Mouse (Mus musculus): ENCODE data around the gene Cd28. TPM values are rescaled to one million over a fixed set of nuclear protein-coding genes. Genes with fewer than 3 reads are reported as not detected.
A peak's percentile ranks its signal among the peaks of the same experiment; 100 is the strongest.

Cd28 gene
- polyA plus RNA-seq, 1 experiment: 0.58 TPM

GRCm38 (mm10) chr1:60748936-60749335 lies 32.3 kb downstream of the Cd28 start:
- 81% methylated on average over 4 of the region's 4 CpGs for WGBS
- no peak for DNase-seq (ENCODE audit: low read depth, low spot score)

- 81% methylated on average over 5 of the region's 5 CpGs for WGBS
- no peak for DNase-seq (ENCODE audit: low read depth, low spot score)
These were observed 32.8 kb downstream of the Cd28 start for GRCm38 (mm10) chr1:60749346-60749840.

- DNase-seq (ENCODE audit: low read depth, low spot score): no peak
- 82% methylated on average over 6 of the region's 6 CpGs for WGBS
These were observed 33.7 kb downstream of the Cd28 start for GRCm38 (mm10) chr1:60750201-60750765.

GRCm38 (mm10) chr1:60751011-60751410 lies 34.4 kb downstream of the Cd28 start:
- 90% methylated on average over 4 of the region's 4 CpGs for WGBS
- no peak for DNase-seq (ENCODE audit: low read depth, low spot score)

GRCm38 (mm10) chr1:60752986-60753385 lies 36.4 kb downstream of the Cd28 start:
- no peak for DNase-seq (ENCODE audit: low read depth, low spot score)
- 68% methylated on average over 1 of the region's 1 CpGs for WGBS

DNA sequence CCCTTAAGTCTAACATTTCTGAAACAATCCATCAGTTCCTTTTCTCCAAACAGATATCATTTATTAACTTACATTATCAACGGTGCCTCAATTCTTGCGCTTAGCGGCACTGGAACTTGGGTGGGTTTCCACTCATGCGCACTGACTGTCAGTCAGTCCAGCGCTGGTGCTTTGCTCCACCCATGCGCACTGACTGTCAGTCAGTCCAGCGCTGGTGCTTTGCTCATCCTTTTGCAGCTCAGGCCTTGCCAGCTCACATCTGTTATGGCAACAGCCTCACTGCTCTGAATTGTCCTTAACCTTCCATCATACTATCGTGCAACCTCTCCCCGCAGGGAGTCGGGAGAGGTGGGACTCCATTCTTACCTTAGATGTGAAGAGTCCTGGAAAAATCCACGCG lies 37.4 kb downstream of the Cd28 start:
- WGBS: 93% methylated on average over 12 of the region's 12 CpGs

DNA sequence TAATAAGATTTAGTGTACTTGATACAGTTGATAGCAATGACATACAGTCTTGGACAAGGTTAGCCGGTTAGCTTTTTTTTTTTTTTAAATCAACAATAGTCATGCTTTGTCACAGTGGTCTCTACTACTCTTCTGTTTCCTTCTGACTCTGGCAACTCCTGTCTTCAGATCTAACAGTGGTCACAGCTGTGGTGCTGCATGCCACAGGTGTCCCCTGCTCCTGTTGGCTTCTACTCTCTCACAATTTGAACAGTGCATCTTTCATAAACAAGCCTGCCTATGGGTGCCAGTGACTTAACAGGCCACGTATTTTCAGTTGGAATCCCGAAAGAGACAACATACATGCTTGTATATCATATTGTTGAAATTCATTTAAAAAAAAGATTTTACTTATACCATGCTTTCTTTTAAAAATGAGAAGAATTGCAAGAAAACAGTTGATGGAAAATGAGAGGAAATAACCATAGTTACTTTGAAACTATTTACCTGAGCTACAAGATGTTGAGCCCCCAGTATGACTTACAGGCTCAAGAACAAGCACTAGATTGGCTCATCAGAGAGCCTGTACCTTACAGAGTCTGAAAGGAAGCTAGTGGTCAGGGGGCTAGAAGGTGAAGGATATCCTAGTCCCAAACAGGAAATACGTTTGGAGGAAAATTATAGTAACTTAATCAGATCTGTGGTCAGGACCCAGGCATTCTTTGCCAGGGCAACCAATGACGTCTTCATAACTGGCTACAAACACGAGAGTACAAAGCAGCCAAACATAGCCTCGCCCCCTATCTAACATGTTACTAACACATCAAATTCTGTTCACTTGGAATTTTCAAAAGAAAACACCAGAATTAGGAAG lies 39.0 kb downstream of the Cd28 start:
- DNase-seq (ENCODE audit: low read depth, low spot score): no peak
- 75% methylated on average over 7 of the region's 7 CpGs for WGBS

More for the DNA sequence above, 37.4 kb downstream of the Cd28 start:
- DNase-seq (ENCODE audit: low read depth, low spot score): no peak

- WGBS: 95% methylated on average over 2 of the region's 2 CpGs
These were observed 41.0 kb downstream of the Cd28 start for GRCm38 (mm10) chr1:60757631-60758030.

GRCm38 (mm10) chr1:60758226-60758625 lies 41.6 kb downstream of the Cd28 start:
- no peak for DNase-seq (ENCODE audit: low read depth, low spot score)
- WGBS: 65% methylated on average over 1 of the region's 1 CpGs

More at GRCm38 (mm10) chr1:60757631-60758030, 41.0 kb downstream of the Cd28 start:
- DNase-seq (ENCODE audit: low read depth, low spot score): no peak

GRCm38 (mm10) chr1:60759563-60760335 lies 43.1 kb downstream of the Cd28 start:
- DNase-seq (ENCODE audit: low read depth, low spot score): no peak
- WGBS: 71% methylated on average over 7 of the region's 7 CpGs

GRCm38 (mm10) chr1:60760475-60760874 lies 43.9 kb downstream of the Cd28 start:
- no peak for DNase-seq (ENCODE audit: low read depth, low spot score)
- WGBS: 83% methylated on average over 3 of the region's 3 CpGs

DNA sequence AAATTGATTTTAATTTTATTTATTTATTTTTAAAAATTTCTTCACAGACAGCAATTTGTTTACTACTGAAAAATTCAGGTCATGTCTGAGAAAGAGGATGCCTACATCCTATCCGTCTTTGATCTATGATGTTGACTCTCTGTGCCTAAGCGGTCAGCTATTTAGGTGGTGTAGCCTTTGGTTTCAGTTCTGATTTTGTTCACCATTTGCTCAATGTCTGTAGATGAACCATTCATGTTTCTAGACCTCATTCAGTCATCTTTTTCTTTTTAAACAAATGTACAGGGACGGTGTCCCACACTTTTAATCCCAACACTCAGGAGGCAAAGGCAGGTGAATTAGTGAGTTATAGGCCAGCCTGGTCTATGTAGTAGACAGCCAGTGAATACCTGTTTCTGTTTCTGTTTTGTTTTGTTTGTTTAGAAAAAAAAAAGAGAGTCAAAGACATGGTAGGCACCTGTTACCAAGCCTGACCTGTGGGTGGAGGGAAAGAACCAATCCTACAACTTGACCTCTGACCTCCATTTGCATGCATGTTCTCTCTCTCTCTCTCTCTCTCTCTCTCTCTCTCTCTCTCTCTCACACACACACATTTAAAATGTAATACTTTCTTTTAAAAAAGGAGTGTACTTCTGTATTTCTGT lies 45.0 kb downstream of the Cd28 start:
- WGBS: 89% methylated on average over 3 of the region's 3 CpGs
- no peak for DNase-seq (ENCODE audit: low read depth, low spot score)

DNA sequence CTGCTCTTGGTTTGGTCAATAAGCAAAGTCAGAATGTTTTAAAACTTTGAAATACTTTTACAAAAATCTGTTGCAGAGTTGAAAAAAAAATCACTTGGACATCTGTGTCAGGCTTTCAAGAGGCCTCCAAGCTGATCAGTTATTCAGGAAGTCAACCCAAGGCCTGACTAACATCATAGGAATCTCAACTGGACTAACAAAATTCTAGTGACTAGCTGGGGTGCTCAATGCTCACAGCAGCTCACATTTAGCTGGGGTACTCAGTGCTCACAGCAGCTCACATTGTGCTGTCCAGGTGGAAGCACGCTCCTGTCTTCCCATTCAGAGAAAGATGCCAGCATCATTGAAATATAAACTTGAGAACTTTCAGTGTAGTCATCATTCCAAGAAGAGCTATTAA lies 45.9 kb downstream of the Cd28 start:
- 89% methylated on average over 1 of the region's 1 CpGs for WGBS

DNA sequence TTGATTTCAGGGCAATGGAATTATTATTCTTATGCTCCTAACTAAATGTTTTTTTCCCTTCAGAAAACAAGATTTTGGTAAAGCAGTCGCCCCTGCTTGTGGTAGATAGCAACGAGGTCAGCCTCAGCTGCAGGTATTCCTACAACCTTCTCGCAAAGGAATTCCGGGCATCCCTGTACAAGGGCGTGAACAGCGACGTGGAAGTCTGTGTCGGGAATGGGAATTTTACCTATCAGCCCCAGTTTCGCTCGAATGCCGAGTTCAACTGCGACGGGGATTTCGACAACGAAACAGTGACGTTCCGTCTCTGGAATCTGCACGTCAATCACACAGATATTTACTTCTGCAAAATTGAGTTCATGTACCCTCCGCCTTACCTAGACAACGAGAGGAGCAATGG lies 46.3 kb downstream of the Cd28 start:
- no peak for DNase-seq (ENCODE audit: low read depth, low spot score)
- 91% methylated on average over 20 of the region's 20 CpGs for WGBS

More for the DNA sequence above, 45.9 kb downstream of the Cd28 start:
- no peak for DNase-seq (ENCODE audit: low read depth, low spot score)

DNA sequence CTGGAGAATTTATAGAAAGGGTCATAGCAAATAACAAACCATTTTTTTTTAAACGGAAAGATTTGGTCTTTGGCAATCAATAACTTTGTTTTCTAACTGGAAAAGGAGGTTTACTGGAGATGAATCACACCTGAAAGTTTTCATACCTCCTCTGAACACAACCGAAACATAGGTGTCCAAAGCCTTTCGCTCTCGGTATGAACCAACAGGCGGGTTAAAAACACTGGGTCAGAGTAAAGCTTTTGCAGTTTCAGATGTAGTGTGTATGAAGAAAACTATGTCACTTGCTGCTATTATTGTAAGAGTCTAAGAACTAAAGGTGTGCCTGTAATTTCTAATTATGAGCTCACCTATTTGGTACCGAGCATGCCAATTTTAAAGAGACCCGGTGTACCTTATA lies 55.2 kb downstream of the Cd28 start:
- 94% methylated on average over 7 of the region's 7 CpGs for WGBS
- DNase-seq (ENCODE audit: low read depth, low spot score): no peak

- 46% methylated on average over 3 of the region's 3 CpGs for WGBS
- DNase-seq (ENCODE audit: low read depth, low spot score): no peak
These were observed 56.6 kb downstream of the Cd28 start for GRCm38 (mm10) chr1:60773231-60773630.

GRCm38 (mm10) chr1:60776166-60776565 lies 59.6 kb downstream of the Cd28 start:
- 82% methylated on average over 4 of the region's 4 CpGs for WGBS
- DNase-seq (ENCODE audit: low read depth, low spot score): no peak

DNA sequence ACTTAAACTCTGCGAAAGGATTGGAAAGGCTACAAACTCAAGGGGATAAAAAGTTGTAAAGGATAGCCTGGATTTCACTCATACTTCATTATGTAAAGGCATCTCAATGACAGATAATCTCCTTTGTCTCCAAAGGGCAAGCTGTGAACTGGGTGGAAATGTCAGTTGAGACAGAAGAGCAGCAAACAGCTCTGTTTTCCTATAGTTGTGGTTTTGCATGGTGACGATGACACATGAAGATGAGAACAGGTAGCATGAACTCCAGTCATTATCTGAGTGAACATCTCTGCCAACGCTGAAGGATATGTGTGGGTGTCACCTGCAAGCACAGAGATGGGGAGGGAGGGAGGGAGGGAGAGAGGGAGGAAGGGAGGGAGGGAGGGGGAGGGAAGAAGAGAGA lies 60.3 kb downstream of the Cd28 start:
- DNase-seq (ENCODE audit: low read depth, low spot score): no peak
- WGBS: 81% methylated on average over 3 of the region's 3 CpGs

DNA sequence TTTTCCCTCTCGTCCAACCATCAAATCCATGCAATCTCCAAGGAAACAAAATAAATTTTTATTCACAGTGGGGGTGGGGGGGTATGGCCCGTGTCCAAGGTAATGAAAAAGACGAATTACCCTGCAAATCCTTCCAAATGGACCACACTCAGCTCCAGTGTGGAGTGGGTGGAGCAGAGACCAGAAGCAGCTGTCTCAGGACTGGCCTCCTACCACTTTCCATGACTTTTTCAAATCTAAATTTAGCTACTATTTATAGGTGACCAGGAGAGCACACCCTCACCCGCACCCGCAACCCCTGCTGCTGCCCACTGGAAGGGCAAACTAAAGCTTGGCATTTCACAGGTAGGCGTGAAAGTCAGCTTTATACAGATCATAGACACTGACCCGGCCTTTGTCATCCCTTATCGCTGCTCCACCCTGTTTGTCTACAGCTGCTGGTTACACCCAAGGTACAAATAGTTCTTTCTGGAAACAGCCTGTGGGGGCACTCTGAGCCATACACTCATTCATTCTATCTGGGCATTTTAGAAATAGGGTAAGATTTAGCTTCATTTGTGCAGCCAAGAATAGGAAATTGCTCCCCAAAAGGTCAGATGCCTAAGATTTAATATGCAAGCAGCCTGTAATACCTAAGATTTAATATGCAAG lies 62.0 kb downstream of the Cd28 start:
- DNase-seq (ENCODE audit: low read depth, low spot score): peak; percentile 55
- WGBS: 15% methylated on average over 8 of the region's 8 CpGs

Measured in large intestine, adult 2 months (tissue).